Mouse (Mus musculus) embryonic facial prominence, embryonic 13.5 days (tissue): ENCODE results near the gene Slc26a8. TPM values are rescaled to one million over a fixed set of nuclear protein-coding genes. Genes with fewer than 3 reads are reported as not detected.

Experiments
- polyA plus RNA-seq: library from polyadenylated mRNA; unstranded; fragments of >200 nt; fragmentation: Nextera tagmentation; extraction: Ambion mirVana; gene quantifications from 2 replicates; pipeline ENCODE4 v1.2.1, GENCODE M21; 2015

Gene Slc26a8
- polyA plus RNA-seq, 1 experiment from 2014 or later, result 0.46 TPM

Other genes starting within 250 kb of the Slc26a8 start
- gene Fkbp5, start 172.7 kb downstream of the Slc26a8 start, polyA plus RNA-seq, result 23.3 and 24.5 TPM in 2 replicates
- not detected in 2 replicates for gene Armc12, start 159.4 kb downstream of the Slc26a8 start, polyA plus RNA-seq
- gene Clpsl2, start 140.8 kb downstream of the Slc26a8 start, polyA plus RNA-seq, result not detected in 2 replicates
- 1.3 TPM in 1 of 2 replicates, not detected in the other for gene Clps, start 129.5 kb downstream of the Slc26a8 start, polyA plus RNA-seq
- 0.50 and 0.76 TPM in 2 replicates for gene Lhfpl5, start 114.6 kb downstream of the Slc26a8 start, polyA plus RNA-seq
- gene Srpk1, start 67.5 kb downstream of the Slc26a8 start, polyA plus RNA-seq, result 96.6 and 97.9 TPM in 2 replicates
- gene Mapk14, start 1.1 kb upstream of the Slc26a8 start, polyA plus RNA-seq, result 41.6 and 42.5 TPM in 2 replicates
- 4.1 and 5.3 TPM in 2 replicates for gene AC170998.1, start 35.9 kb upstream of the Slc26a8 start, polyA plus RNA-seq
- gene Mapk13, start 79.1 kb upstream of the Slc26a8 start, polyA plus RNA-seq, result 47.3 and 51.5 TPM in 2 replicates
- gene Brpf3, start 110.9 kb upstream of the Slc26a8 start, polyA plus RNA-seq, result 12.0 and 14.0 TPM in 2 replicates
- gene Pnpla1, start 168.2 kb upstream of the Slc26a8 start, polyA plus RNA-seq, result 0.26 and 0.98 TPM in 2 replicates
- 0.29 and 0.41 TPM in 2 replicates for gene 4930539E08Rik, start 225.1 kb upstream of the Slc26a8 start, polyA plus RNA-seq